Mouse (Mus musculus): ENCODE results near the gene Hist2h2ac. TPM values are rescaled to one million over a fixed set of nuclear protein-coding genes. Genes with fewer than 3 reads are reported as not detected.

Gene Hist2h2ac
- polyA plus RNA-seq, 1 experiment from 2014 or later, result 12.6 TPM

DNA sequence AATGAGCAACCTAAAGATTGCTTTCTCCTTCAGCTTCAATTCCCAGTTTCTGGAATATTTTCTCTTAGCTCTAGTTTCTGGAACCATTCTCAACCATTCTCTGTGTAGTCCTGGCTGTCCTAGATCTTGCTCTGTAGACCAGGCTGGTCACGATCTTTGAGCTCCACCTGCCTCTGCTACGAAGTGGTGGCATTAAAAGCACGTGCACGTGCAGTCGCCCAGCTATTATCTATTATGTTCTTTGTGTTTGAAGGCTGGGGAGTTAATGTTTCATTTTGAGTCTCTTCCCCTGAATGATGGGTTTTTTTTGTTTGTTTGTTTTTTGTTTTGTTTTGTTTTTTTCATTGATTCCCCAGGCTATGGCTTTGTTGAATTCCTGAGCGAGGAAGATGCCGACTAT, 47.5 kb downstream of the Hist2h2ac start:
- H3K9ac ChIP-seq (ENCODE audit: low read length), result peak overlapping the region; percentile 84
- H3K4me2 ChIP-seq (ENCODE audit: low read depth, severe bottlenecking), result peak overlapping the region; percentile 94
- H3K36me3 ChIP-seq (ENCODE audit: control insufficient read depth, insufficient read depth, low read length), result peaks cover 22% of the 10 kb centered on the region
- WGBS, result 45% methylated on average over 7 of the region's 7 CpGs
- H3K4me1 ChIP-seq (ENCODE audit: control insufficient read depth, insufficient read depth, low read length), result peaks cover 7% of the 10 kb centered on the region; the same call in 1 of the 2 replicates
- peak overlapping the region; percentile 80 for H3K4me3 ChIP-seq (ENCODE audit: low read depth, low read length)
- no peak overlapping the region for H3K27ac ChIP-seq (replicated peaks; ENCODE audit: low read depth, low read length)
- no peaks in the 10 kb centered on the region for H3K27me3 ChIP-seq (ENCODE audit: control insufficient read depth, insufficient read depth, low read length)
- no peak for DNase-seq (ENCODE audit: low spot score)
- no peak for ATAC-seq (ENCODE audit: insufficient number of reproducible peaks, low FRiP score, low TSS enrichment, low read depth)
- H3K9me3 ChIP-seq (ENCODE audit: control insufficient read depth, low read length), result no peaks in the 10 kb centered on the region

DNA sequence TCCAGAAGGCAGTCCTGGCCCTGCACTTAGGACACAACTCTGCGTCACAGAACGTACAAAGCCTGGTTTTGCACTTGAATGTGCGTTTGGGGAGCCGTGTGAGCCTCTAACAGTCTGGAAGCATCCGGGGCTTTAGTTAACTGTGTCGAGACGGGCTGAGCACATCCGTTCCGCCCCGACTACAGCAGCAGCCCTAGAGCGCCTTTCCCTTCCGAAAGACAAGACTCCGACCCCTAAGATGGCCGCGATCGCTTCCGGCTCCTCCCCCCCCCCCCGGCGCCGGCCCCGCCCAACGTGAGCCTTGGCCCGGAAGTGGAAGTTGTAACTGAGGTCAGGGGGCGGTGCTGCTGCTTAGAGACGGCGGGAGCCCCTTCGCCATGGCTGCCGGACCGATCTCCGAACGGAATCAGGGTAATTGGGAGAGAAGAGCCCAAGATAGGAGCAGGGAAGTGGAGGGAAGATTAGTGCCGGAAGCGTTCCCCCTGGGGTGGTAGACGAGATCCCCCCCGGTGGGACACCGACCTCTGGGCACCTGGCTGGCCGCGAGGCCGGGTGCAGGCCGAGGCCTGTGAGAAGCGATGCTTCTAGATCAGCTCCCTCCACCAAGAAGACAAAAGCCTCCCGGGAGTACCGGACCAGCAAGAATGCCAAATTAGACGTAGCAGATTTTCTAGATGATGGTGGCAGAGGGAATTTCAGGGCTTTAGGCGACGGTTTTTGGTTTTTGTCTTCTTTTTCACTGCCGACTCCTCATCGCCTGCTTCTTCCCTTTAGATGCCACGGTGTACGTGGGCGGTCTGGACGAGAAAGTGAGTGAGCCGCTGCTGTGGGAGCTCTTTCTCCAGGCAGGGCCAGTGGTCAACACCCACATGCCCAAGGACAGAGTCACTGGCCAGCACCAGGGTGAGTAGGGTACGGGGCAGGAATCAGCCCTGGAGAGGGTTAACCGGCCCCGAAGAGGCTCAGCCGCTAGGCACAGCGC, 48.2 kb downstream of the Hist2h2ac start, which contains the start of gene Sf3b4:
Gene Sf3b4, plus strand, starts transcription at position 136 of the 982 bp plus-strand sequence.
- Histone ChIP-seq H3K4me2 (ENCODE audit: low read depth, severe bottlenecking) (peak within 1 kb of the TSS; percentile 94), H3K27ac (replicated peaks; ENCODE audit: low read depth, low read length) (peak within 1 kb of the TSS; percentile 95), H3K27me3 (ENCODE audit: control insufficient read depth, insufficient read depth, low read length) (no peaks in the 10 kb centered on the region), H3K4me3 (ENCODE audit: low read depth, low read length) (peak within 1 kb of the TSS; percentile 80), H3K36me3 (ENCODE audit: control insufficient read depth, insufficient read depth, low read length) (peaks cover 20% of the 10 kb centered on the region), H3K9me3 (ENCODE audit: control insufficient read depth, low read length) (no peaks in the 10 kb centered on the region), H3K9ac (ENCODE audit: low read length) (peak within 1 kb of the TSS; percentile 84), H3K4me1 (ENCODE audit: control insufficient read depth, insufficient read depth, low read length) (peaks cover 7% of the 10 kb centered on the region; the same call in 1 of the 2 replicates)
- ATAC-seq (ENCODE audit: insufficient number of reproducible peaks, low FRiP score, low TSS enrichment, low read depth) (peak; percentile 91), DNase-seq (ENCODE audit: low spot score) (peak; percentile 94)
- WGBS, result under 1% methylated on average over 58 of the region's 58 CpGs

DNA sequence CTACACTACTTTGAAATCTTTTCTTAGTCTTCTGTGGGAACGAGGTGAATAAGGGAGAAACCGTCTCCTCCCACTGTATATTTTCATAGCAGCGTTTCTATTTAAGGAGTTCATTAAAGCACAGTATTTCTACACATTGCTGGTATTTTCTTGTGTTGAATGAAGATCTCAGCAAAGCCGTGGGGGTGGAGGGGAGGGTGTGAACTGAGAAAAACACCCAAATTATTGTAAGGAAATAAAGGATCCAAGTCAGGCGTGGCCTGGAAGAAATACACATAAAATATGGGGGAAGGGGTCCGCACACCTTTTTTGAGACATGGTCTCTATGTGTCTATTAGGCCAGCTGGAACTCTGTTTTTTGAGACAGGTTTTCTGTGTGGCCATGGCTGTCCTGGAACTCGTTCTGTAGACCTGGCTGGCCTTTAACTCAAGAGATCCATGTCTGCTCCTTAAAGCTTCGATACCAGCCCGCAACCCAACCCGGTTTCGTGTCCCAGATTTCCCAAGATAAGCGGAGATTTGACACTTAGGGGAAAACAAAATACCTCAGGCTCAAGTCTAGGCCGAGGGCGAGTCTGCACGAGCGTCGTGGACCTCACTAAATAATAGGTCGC, 49.0 kb downstream of the Hist2h2ac start:
- DNase-seq (ENCODE audit: low spot score) (no peak), ATAC-seq (ENCODE audit: insufficient number of reproducible peaks, low FRiP score, low TSS enrichment, low read depth) (no peak; the same call in 1 of the 2 replicates)
- H3K27me3 ChIP-seq (ENCODE audit: control insufficient read depth, insufficient read depth, low read length), result no peaks in the 10 kb centered on the region
- peaks cover 7% of the 10 kb centered on the region; the same call in 1 of the 2 replicates for H3K4me1 ChIP-seq (ENCODE audit: control insufficient read depth, insufficient read depth, low read length)
- no peaks in the 10 kb centered on the region for H3K9me3 ChIP-seq (ENCODE audit: control insufficient read depth, low read length)
- peak overlapping the region; percentile 95 for H3K27ac ChIP-seq (replicated peaks; ENCODE audit: low read depth, low read length)
- H3K4me2 ChIP-seq (ENCODE audit: low read depth, severe bottlenecking), result peak overlapping the region; percentile 54
- peak overlapping the region; percentile 84 for H3K9ac ChIP-seq (ENCODE audit: low read length)
- WGBS, result 24% methylated on average over 18 of the region's 18 CpGs
- peaks cover 19% of the 10 kb centered on the region for H3K36me3 ChIP-seq (ENCODE audit: control insufficient read depth, insufficient read depth, low read length)
- H3K4me3 ChIP-seq (ENCODE audit: low read depth, low read length), result peak overlapping the region; percentile 80

DNA sequence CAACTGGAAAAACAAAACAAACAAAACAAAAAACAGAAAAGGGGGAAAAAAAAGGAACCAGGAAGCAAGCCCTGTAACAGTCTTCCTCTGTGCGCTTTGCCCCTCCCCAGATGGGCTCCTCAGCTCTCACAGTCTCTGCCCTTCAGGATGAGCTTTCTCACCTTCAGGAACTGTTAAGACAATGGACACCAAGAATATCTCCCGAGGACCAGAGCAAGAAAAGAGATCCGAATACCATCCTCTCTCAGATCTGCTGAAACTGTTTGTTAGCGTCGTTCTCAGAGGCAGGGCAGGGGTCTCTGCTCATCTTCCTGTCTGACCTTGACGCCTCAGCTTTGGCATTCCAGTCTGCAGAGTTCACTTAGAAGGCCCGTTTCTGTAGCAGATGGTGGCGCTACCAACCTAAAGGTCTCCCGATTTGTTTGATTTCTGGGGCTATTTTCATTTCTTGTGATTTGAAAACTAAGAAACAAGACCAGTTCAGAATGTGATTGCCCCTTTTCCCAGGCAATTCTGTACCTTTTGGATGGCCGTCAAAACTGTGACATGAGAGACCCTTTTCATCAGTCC, 49.6 kb downstream of the Hist2h2ac start:
- no peak overlapping the region for H3K4me3 ChIP-seq (ENCODE audit: low read depth, low read length)
- no peak overlapping the region for H3K27ac ChIP-seq (replicated peaks; ENCODE audit: low read depth, low read length)
- no peak overlapping the region for H3K9ac ChIP-seq (ENCODE audit: low read length)
- H3K27me3 ChIP-seq (ENCODE audit: control insufficient read depth, insufficient read depth, low read length), result no peaks in the 10 kb centered on the region
- H3K4me1 ChIP-seq (ENCODE audit: control insufficient read depth, insufficient read depth, low read length), result peaks cover 7% of the 10 kb centered on the region; the same call in 1 of the 2 replicates
- WGBS, result 72% methylated on average over 10 of the region's 10 CpGs
- no peak for DNase-seq (ENCODE audit: low spot score)
- H3K4me2 ChIP-seq (ENCODE audit: low read depth, severe bottlenecking), result peak overlapping the region; percentile 54
- H3K36me3 ChIP-seq (ENCODE audit: control insufficient read depth, insufficient read depth, low read length), result peaks cover 12% of the 10 kb centered on the region
- H3K9me3 ChIP-seq (ENCODE audit: control insufficient read depth, low read length), result no peaks in the 10 kb centered on the region
- ATAC-seq (ENCODE audit: insufficient number of reproducible peaks, low FRiP score, low TSS enrichment, low read depth), result no peak

Small RNA genes within 50 kb of the gene (microRNA-seq; reads per million reads assigned to microRNA genes)
- not detected for gene Gm44492
- not detected for gene Gm47311
- not detected for gene Gm47313

Other genes with a start within 250 kb of the Hist2h2ac start
- gene Plekho1, start 224.9 kb downstream of the Hist2h2ac start, polyA plus RNA-seq (2014; fragmentation: Nextera tagmentation; extraction: Ambion mirVana), result 78.3 and 82.7 TPM in 2 replicates
- gene Vps45, start 162.4 kb downstream of the Hist2h2ac start, polyA plus RNA-seq (2014; fragmentation: Nextera tagmentation; extraction: Ambion mirVana), result 19.5 and 22.7 TPM in 2 replicates
- 9.7 and 14.2 TPM in 2 replicates for gene Otud7b, start 116.4 kb downstream of the Hist2h2ac start, polyA plus RNA-seq (2014; fragmentation: Nextera tagmentation; extraction: Ambion mirVana)
- 22.7 and 24.9 TPM in 2 replicates for gene Mtmr11, start 58.9 kb downstream of the Hist2h2ac start, polyA plus RNA-seq (2014; fragmentation: Nextera tagmentation; extraction: Ambion mirVana)
- 259 and 264 TPM in 2 replicates for gene Sf3b4, start 48.5 kb downstream of the Hist2h2ac start, polyA plus RNA-seq (2014; fragmentation: Nextera tagmentation; extraction: Ambion mirVana)
- 2.7 and 3.9 TPM in 2 replicates for gene Sv2a, start 39.7 kb downstream of the Hist2h2ac start, polyA plus RNA-seq (2014; fragmentation: Nextera tagmentation; extraction: Ambion mirVana)
- gene Bola1, start 1.2 kb downstream of the Hist2h2ac start, polyA plus RNA-seq (2014; fragmentation: Nextera tagmentation; extraction: Ambion mirVana), result 68.2 and 68.9 TPM in 2 replicates
- gene Hist2h2ab, start 1.0 kb downstream of the Hist2h2ac start, polyA plus RNA-seq (2014; fragmentation: Nextera tagmentation; extraction: Ambion mirVana), result 1.6 TPM in 1 of 2 replicates, not detected in the other
- gene Hist2h2be, start 239 bp upstream of the Hist2h2ac start, polyA plus RNA-seq (2014; fragmentation: Nextera tagmentation; extraction: Ambion mirVana), result 7.2 and 7.6 TPM in 2 replicates
- 9.2 and 10.6 TPM in 2 replicates for gene Hist2h3c2, start 18.2 kb upstream of the Hist2h2ac start, polyA plus RNA-seq (2014; fragmentation: Nextera tagmentation; extraction: Ambion mirVana)
- 28.8 and 40.7 TPM in 2 replicates for gene Hist2h2aa2, start 19.4 kb upstream of the Hist2h2ac start, polyA plus RNA-seq (2014; fragmentation: Nextera tagmentation; extraction: Ambion mirVana)
- 14.6 and 15.5 TPM in 2 replicates for gene Hist2h2aa1, start 24.6 kb upstream of the Hist2h2ac start, polyA plus RNA-seq (2014; fragmentation: Nextera tagmentation; extraction: Ambion mirVana)
- 0.28 TPM in 1 of 2 replicates, not detected in the other for gene Hist2h3c1, start 25.8 kb upstream of the Hist2h2ac start, polyA plus RNA-seq (2014; fragmentation: Nextera tagmentation; extraction: Ambion mirVana)
- 5.4 and 5.7 TPM in 2 replicates for gene Hist2h4, start 42.4 kb upstream of the Hist2h2ac start, polyA plus RNA-seq (2014; fragmentation: Nextera tagmentation; extraction: Ambion mirVana)
- gene Hist2h3b, start 47.8 kb upstream of the Hist2h2ac start, polyA plus RNA-seq (2014; fragmentation: Nextera tagmentation; extraction: Ambion mirVana), result 73.6 and 75.8 TPM in 2 replicates
- 22.3 and 24.0 TPM in 2 replicates for gene Hist2h2bb, start 48.9 kb upstream of the Hist2h2ac start, polyA plus RNA-seq (2014; fragmentation: Nextera tagmentation; extraction: Ambion mirVana)
- gene Fcgr1, start 73.1 kb upstream of the Hist2h2ac start, polyA plus RNA-seq (2014; fragmentation: Nextera tagmentation; extraction: Ambion mirVana), result 0.67 and 0.88 TPM in 2 replicates
- not detected in 2 replicates for gene BC107364, start 231.4 kb upstream of the Hist2h2ac start, polyA plus RNA-seq (2014; fragmentation: Nextera tagmentation; extraction: Ambion mirVana)